Mouse (Mus musculus) midbrain, embryonic 14.5 days (tissue): ENCODE results near the gene Prrt1. TPM values are rescaled to one million over a fixed set of nuclear protein-coding genes. Genes with fewer than 3 reads are reported as not detected.
A peak's percentile ranks its signal among the peaks of the same experiment; 100 is the strongest.

Experiments used
- ATAC-seq: fragments of 200-750 bp; cut with Nextera tagmentation; 2 replicates; pipeline ENCODE4 v1.8.0; 2017; ENCODE audit warnings: moderate number of reproducible peaks, moderate library complexity; ENCODE audit not compliant: low FRiP score, low TSS enrichment
- DNase-seq: peaks from one replicate; pipeline ENCODE4 v3.0.0-alpha.2; 2015
- H3K27ac ChIP-seq: fragments of 300-500 bp; sonication (generic); replicated peaks from 2 replicates; pipeline ENCODE4 v1.5.1; 2014; ENCODE audit warnings: mild to moderate bottlenecking, low read depth, low read length, moderate library complexity
- H3K27me3 ChIP-seq: fragments of 300-500 bp; sonication (generic); 2 replicates; pipeline ENCODE4 v1.6.1; 2014; ENCODE audit warnings: low read length, control low read depth, mixed read lengths; ENCODE audit not compliant: control insufficient read depth, insufficient read depth
- H3K36me3 ChIP-seq: fragments of 300-500 bp; sonication (generic); 2 replicates; pipeline ENCODE4 v1.6.1; 2014; ENCODE audit warnings: low read length, control low read depth; ENCODE audit not compliant: control insufficient read depth, insufficient read depth
- H3K4me1 ChIP-seq: fragments of 300-500 bp; sonication (generic); 2 replicates; pipeline ENCODE4 v1.6.1; 2014; ENCODE audit warnings: mild to moderate bottlenecking, antibody characterized with exemption, low read length, control low read depth; ENCODE audit not compliant: control insufficient read depth, insufficient read depth
- H3K4me2 ChIP-seq: fragments of 300-500 bp; sonication (generic); 2 replicates; pipeline ENCODE4 v1.6.1; 2014; ENCODE audit warnings: mild to moderate bottlenecking, low read length, moderate library complexity
- H3K4me3 ChIP-seq: fragments of 300-500 bp; sonication (generic); replicated peaks from 2 replicates; pipeline ENCODE4 v1.5.1; 2014; ENCODE audit warnings: low read depth, low read length
- H3K9ac ChIP-seq: fragments of 300-500 bp; sonication (generic); replicated peaks from 2 replicates; pipeline ENCODE4 v1.6.1; 2014; ENCODE audit warnings: mild to moderate bottlenecking, low read length, moderate library complexity
- H3K9me3 ChIP-seq: fragments of 300-500 bp; sonication (generic); 2 replicates; pipeline ENCODE4 v1.6.1; 2016; ENCODE audit warnings: low read length, control low read depth, mixed read lengths; ENCODE audit not compliant: control insufficient read depth
- WGBS: fragments of 180-500 bp; shearing (Covaris S2); extraction: QIAGEN DNeasy Blood & Tissue Kit; methylation state at CpG from one replicate; pipeline ENCODE4 v1.1.7; 2014; 5-methylcytosine and 5-hydroxymethylcytosine counted together
- polyA plus RNA-seq: library from polyadenylated mRNA; unstranded; fragments of >200 nt; fragmentation: Nextera tagmentation; extraction: Ambion mirVana; gene quantifications from 2 replicates; pipeline ENCODE4 v1.2.1, GENCODE M21; 2014

Prrt1 gene
- polyA plus RNA-seq, 1 experiment from 2014 or later = 12.4 TPM

- H3K27me3 ChIP-seq = no peaks in the 10 kb centered on the region
- H3K27ac ChIP-seq = no peak overlapping the region
- no peak for ATAC-seq
- no peaks in the 10 kb centered on the region for H3K9me3 ChIP-seq
- H3K4me3 ChIP-seq = peak overlapping the region; percentile 95
- H3K9ac ChIP-seq = no peak overlapping the region
- H3K4me1 ChIP-seq = peaks cover 20% of the 10 kb centered on the region
- H3K4me2 ChIP-seq = peak overlapping the region; percentile 78
- peaks cover 50% of the 10 kb centered on the region for H3K36me3 ChIP-seq
- DNase-seq = no peak
- 86% methylated on average over 16 of the region's 16 CpGs for WGBS
These were observed 19.0 kb downstream of the Prrt1 start for GRCm38 (mm10) chr17:34648141-34648890.

- no peaks in the 10 kb centered on the region for H3K27me3 ChIP-seq
- H3K4me2 ChIP-seq = no peak overlapping the region
- no peaks in the 10 kb centered on the region for H3K9me3 ChIP-seq
- no peak for DNase-seq
- no peak for ATAC-seq
- WGBS = 94% methylated on average over 18 of the region's 18 CpGs
- H3K4me1 ChIP-seq = peaks cover 20% of the 10 kb centered on the region
- no peak overlapping the region for H3K9ac ChIP-seq
- H3K4me3 ChIP-seq = no peak overlapping the region
- H3K27ac ChIP-seq = no peak overlapping the region
- peaks cover 57% of the 10 kb centered on the region for H3K36me3 ChIP-seq
These were observed 20.0 kb downstream of the Prrt1 start for GRCm38 (mm10) chr17:34649106-34649864.

- Histone ChIP-seq H3K27me3 (no peaks in the 10 kb centered on the region), H3K4me3 (no peak overlapping the region), H3K4me1 (peaks cover 11% of the 10 kb centered on the region), H3K27ac (no peak overlapping the region), H3K9ac (no peak overlapping the region), H3K9me3 (no peaks in the 10 kb centered on the region), H3K36me3 (peaks cover 71% of the 10 kb centered on the region), H3K4me2 (no peak overlapping the region)
- DNase-seq (no peak), ATAC-seq (no peak)
- WGBS = 91% methylated on average over 14 of the region's 14 CpGs
These were observed 21.4 kb downstream of the Prrt1 start for GRCm38 (mm10) chr17:34650781-34651180.

DNA sequence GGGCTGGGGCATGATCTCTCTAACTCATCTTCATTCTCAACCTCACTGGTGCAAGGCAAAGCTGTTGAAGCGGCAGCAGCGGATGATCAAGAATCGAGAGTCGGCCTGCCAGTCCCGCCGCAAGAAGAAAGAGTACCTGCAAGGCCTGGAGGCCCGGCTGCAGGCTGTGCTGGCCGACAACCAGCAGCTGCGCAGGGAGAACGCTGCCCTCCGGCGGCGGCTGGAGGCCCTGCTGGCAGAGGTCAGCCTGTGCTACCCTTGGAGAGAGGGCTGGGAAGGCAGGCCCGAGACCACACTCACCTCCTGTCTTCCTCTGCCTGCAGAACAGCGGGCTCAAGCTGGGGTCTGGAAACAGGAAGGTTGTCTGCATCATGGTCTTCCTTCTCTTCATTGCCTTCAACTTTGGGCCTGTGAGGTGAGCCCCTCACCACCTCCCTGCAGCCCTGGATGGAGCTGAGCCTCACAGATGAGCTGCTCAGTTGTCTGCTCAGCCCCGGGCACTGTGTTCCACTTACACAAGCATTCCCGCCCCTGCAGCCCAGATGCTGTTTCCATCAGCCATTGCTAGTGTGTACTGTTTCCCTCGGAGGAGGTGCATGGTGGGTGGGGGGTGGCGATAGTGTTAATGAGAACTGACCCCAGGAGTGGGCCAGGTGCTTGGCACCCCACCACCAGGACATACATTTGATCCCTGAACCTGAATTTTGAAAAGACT is 22.3 kb downstream of the Prrt1 start:
- H3K9me3 ChIP-seq = no peaks in the 10 kb centered on the region
- no peaks in the 10 kb centered on the region for H3K27me3 ChIP-seq
- ATAC-seq = no peak
- peaks cover 8% of the 10 kb centered on the region for H3K4me1 ChIP-seq
- H3K36me3 ChIP-seq = peaks cover 71% of the 10 kb centered on the region
- H3K4me3 ChIP-seq = no peak overlapping the region
- H3K9ac ChIP-seq = no peak overlapping the region
- WGBS = 49% methylated on average over 19 of the region's 19 CpGs
- H3K4me2 ChIP-seq = no peak overlapping the region
- DNase-seq = peak; percentile 58
- H3K27ac ChIP-seq = no peak overlapping the region

GRCm38 (mm10) chr17:34652546-34652945 is 23.2 kb downstream of the Prrt1 start:
- Histone ChIP-seq H3K4me1 (peaks cover 7% of the 10 kb centered on the region), H3K27ac (no peak overlapping the region), H3K9ac (no peak overlapping the region), H3K4me3 (no peak overlapping the region), H3K27me3 (no peaks in the 10 kb centered on the region), H3K36me3 (peaks cover 71% of the 10 kb centered on the region), H3K4me2 (no peak overlapping the region), H3K9me3 (no peaks in the 10 kb centered on the region)
- DNase-seq = no peak
- 89% methylated on average over 10 of the region's 10 CpGs for WGBS
- ATAC-seq = no peak

GRCm38 (mm10) chr17:34652985-34653384 is 23.7 kb downstream of the Prrt1 start:
- Histone ChIP-seq H3K27ac (no peak overlapping the region), H3K27me3 (no peaks in the 10 kb centered on the region), H3K9ac (no peak overlapping the region), H3K4me2 (no peak overlapping the region), H3K4me3 (no peak overlapping the region), H3K9me3 (no peaks in the 10 kb centered on the region), H3K36me3 (peaks cover 71% of the 10 kb centered on the region), H3K4me1 (peaks cover 3% of the 10 kb centered on the region)
- no peak for ATAC-seq
- DNase-seq = no peak
- WGBS = 94% methylated on average over 8 of the region's 8 CpGs

DNA sequence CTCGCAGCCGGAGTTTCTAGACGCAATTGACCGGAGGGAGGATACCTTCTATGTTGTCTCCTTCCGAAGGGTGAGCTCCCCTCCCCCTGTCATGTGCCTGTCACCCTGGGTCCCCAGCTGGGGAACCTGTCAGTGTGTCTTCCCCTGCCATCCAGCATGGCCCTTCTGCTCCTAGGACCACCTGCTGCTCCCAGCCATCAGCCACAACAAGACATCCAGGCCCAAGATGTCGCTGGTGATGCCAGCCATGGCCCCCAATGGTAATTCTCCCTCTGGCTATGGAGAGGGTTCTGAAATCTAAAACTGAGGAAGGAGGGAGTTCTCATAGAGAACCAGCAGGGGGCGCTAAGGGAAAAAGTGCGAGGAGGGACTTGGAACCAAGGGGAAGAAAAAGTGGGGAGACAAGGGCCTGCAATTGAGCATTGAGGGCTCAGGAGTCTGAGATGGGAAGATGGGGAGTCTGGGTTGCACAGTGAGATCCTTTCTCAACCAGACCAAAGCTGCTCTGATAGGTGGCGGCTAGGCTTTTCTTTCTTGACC is 24.5 kb downstream of the Prrt1 start:
- H3K9me3 ChIP-seq = no peaks in the 10 kb centered on the region
- no peak overlapping the region for H3K27ac ChIP-seq
- H3K9ac ChIP-seq = no peak overlapping the region
- ATAC-seq (no peak), DNase-seq (peak; percentile 77)
- no peak overlapping the region for H3K4me3 ChIP-seq
- no peaks in the 10 kb centered on the region for H3K4me1 ChIP-seq
- H3K36me3 ChIP-seq = peaks cover 66% of the 10 kb centered on the region
- H3K27me3 ChIP-seq = no peaks in the 10 kb centered on the region
- WGBS = 66% methylated on average over 9 of the region's 9 CpGs
- H3K4me2 ChIP-seq = no peak overlapping the region

GRCm38 (mm10) chr17:34654392-34654791 is 25.1 kb downstream of the Prrt1 start:
- H3K4me3 ChIP-seq = no peak overlapping the region
- peaks cover 61% of the 10 kb centered on the region for H3K36me3 ChIP-seq
- H3K27ac ChIP-seq = no peak overlapping the region
- no peak overlapping the region for H3K4me2 ChIP-seq
- H3K9me3 ChIP-seq = no peaks in the 10 kb centered on the region
- H3K4me1 ChIP-seq = no peaks in the 10 kb centered on the region
- ATAC-seq (no peak), DNase-seq (no peak)
- WGBS = 96% methylated on average over 13 of the region's 13 CpGs
- no peaks in the 10 kb centered on the region for H3K27me3 ChIP-seq
- no peak overlapping the region for H3K9ac ChIP-seq
